Mouse (Mus musculus): ENCODE measurements at regions not wholly inside any gene's neighbourhood (a gene's known extent, or its start where the extent isn't known, plus 50 kb on each side); places are given as distances from the start of the nearest gene placed in this dataset.

- DNase-seq (ENCODE audit: extremely low spot score) = no peak
These were observed 59.7 kb upstream of the Cox10 start for GRCm38 (mm10) chr11:64138934-64139333.

- DNase-seq (ENCODE audit: extremely low spot score) = no peak
These were observed 56.5 kb upstream of the Cox10 start for GRCm38 (mm10) chr11:64135766-64136165.

- DNase-seq (ENCODE audit: extremely low spot score) = no peak
These were observed 56.0 kb upstream of the Cox10 start for GRCm38 (mm10) chr11:64135308-64135591.

DNA sequence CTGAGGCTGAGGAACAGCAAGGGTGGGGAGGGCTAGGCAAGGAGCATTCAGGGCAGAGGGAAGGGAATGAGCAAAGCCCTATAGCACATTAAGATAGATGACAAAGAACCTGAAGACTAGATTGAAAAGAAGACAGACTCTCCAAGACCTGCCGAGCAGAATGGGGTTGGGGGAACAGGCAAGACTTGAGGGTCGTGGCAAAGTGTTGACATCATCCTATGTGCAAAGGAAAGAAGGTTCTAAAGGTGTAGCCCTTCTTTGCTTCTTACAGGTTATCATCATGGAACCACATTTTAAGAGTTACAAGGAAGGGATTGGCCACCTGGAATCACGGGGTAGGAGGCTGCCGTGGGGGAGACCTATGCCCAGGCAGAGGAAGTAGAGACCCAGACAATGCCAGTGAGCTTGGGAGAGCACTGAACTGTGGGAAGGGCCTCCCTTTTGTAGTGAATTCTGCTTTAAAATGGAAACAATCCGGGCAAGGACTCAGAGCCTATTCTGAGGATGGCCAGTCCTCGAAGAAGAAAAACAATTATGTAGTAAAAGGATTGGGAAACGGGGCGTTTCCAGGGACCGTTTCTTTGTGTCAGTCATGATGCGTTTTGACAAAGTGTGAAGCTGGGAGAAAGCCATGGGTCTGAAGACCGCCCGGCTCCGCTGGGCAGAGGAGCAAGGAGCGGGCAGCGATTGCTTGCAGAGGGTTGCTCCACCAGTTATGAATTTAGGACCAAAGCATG lies 55.5 kb upstream of the Cox10 start:
- DNase-seq (ENCODE audit: extremely low spot score) = no peak

Measured in embryo, embryonic 9.5 days (tissue).